Mouse (Mus musculus): ENCODE measurements around the gene Fbxl14. TPM values are rescaled to one million over a fixed set of nuclear protein-coding genes. Genes with fewer than 3 reads are reported as not detected.

The Fbxl14 gene
- total and polyA plus RNA-seq, 3 experiments: 58.1 to 65.4 TPM; not detected in 1

DNA sequence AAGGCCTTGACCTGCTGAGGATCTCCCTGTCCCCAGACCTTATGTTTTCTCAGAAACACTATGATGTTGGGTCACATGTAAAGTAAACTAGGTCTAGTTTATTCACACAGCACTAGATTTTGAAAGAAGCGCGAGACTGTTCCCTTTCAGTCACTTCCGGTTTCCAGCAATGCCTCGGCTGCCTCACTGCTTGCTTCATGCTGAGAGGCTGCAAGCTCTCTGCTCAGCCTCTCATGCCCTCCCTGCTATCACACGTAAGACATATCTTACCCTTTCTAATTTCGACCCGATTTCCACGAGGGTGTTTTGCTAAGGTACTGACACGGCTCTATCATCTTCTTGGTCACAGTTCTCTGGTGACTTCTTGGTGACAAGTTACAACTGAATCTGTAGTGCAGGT is 22.6 kb downstream of the Fbxl14 start:
- Histone ChIP-seq H3K4me3 (ENCODE audit: control insufficient read depth in 1 of 2, insufficient read depth in 1 of 2, low read depth in 2 of 2, low read length in 2 of 2) (no peak overlapping the region), H3K9ac (ENCODE audit: control insufficient read depth, low read depth, low read length, poor library complexity, severe bottlenecking) (no peak overlapping the region), H3K27me3 (ENCODE audit: control insufficient read depth in 1 of 2, insufficient read depth in 2 of 2, low read length in 2 of 2) (peaks cover 0 to 1% of the 10 kb centered on the region in 2 experiments; a peak in 1 of 4 replicates), H3K9me3 (replicated peaks; ENCODE audit: insufficient read depth, low read length) (no peaks in the 10 kb centered on the region), H3K27ac (ENCODE audit: control insufficient read depth, low read depth, low read length) (no peak overlapping the region), H3K36me3 (ENCODE audit: control insufficient read depth in 1 of 2, insufficient read depth in 2 of 2, low read length in 2 of 2) (no peaks in the 10 kb centered on the region), H3K4me1 (ENCODE audit: control insufficient read depth in 1 of 2, insufficient read depth in 2 of 2, low read length in 2 of 2) (no peaks in the 10 kb centered on the region), H3K79me2 (ENCODE audit: control insufficient read depth, insufficient read depth, low read length, poor library complexity) (no peaks in the 10 kb centered on the region)
- DNase-seq (ENCODE audit: low read depth, low spot score): no peak
- TF ChIP-seq MEF2A (IDR thresholded peaks at IDR 0.05; ENCODE audit: extremely low read depth, insufficient replicate concordance, low read depth, low read length, poor library complexity, severe bottlenecking) (no peak), GATA1 (IDR thresholded peaks at IDR 0.05; ENCODE audit: low read depth, low read length) (no peak), ZMIZ1 (IDR thresholded peaks at IDR 0.05; ENCODE audit: low read depth, low read length) (no peak), NELFE (IDR thresholded peaks at IDR 0.05; ENCODE audit: low read depth, low read length) (no peak), JUND (IDR thresholded peaks at IDR 0.05; ENCODE audit: low read depth, low read length) (no peak), USF2 (IDR thresholded peaks at IDR 0.05; ENCODE audit: borderline replicate concordance in 1 of 2, insufficient read depth in 1 of 2, low read depth in 1 of 2, low read length in 2 of 2) (no peak), CHD2 (IDR thresholded peaks at IDR 0.05; ENCODE audit: low read length) (no peak), SIN3A (IDR thresholded peaks at IDR 0.05; ENCODE audit: low read length) (no peak), NRF1 (IDR thresholded peaks at IDR 0.05; ENCODE audit: insufficient read depth, low read depth, low read length, poor library complexity, severe bottlenecking) (no peak), KAT2A (conservative IDR thresholded peaks at IDR 0.05; ENCODE audit: low read depth, low read length) (no peak), UBTF (IDR thresholded peaks at IDR 0.05; ENCODE audit: borderline replicate concordance, insufficient read depth, low read depth, low read length) (no peak), POLR2AphosphoS5 (IDR thresholded peaks at IDR 0.05; ENCODE audit: borderline replicate concordance, low read depth, low read length) (no peak), TCF12 (IDR thresholded peaks at IDR 0.05; ENCODE audit: low read depth, low read length) (no peak), TBP (IDR thresholded peaks at IDR 0.05; ENCODE audit: low read depth, low read length) (no peak), SMC3 (IDR thresholded peaks at IDR 0.05; ENCODE audit: low read depth, low read length) (no peak), RAD21 (IDR thresholded peaks at IDR 0.05; ENCODE audit: low read depth, low read length) (no peak)

DNA sequence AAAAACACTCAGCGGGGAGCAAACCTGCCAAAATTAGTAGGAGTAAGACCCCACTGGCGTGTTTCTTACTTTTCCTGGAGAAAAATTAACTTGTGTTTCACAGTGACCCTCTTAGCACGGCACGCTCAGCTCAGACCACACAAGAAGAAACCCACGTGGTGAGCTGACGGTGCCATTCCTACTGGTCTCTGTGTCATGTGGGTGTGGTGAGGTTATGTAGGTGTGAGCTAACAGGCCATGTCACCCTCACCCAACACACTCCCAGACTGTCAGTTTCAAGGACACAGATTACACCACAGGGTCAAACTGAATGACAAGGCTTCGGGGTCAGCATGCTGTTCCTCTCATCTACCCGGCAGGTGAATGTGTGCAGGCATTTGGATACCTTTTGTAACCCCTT is 25.3 kb downstream of the Fbxl14 start:
- H3K4me3 ChIP-seq (ENCODE audit: control insufficient read depth in 1 of 2, insufficient read depth in 1 of 2, low read depth in 2 of 2, low read length in 2 of 2): no peak overlapping the region
- no peaks in the 10 kb centered on the region for H3K9me3 ChIP-seq (replicated peaks; ENCODE audit: insufficient read depth, low read length)
- no peaks in the 10 kb centered on the region for H3K4me1 ChIP-seq (ENCODE audit: control insufficient read depth in 1 of 2, insufficient read depth in 2 of 2, low read length in 2 of 2)
- no peak overlapping the region for H3K9ac ChIP-seq (ENCODE audit: control insufficient read depth, low read depth, low read length, poor library complexity, severe bottlenecking)
- peaks cover 0 to 1% of the 10 kb centered on the region in 2 experiments; a peak in 1 of 4 replicates for H3K27me3 ChIP-seq (ENCODE audit: control insufficient read depth in 1 of 2, insufficient read depth in 2 of 2, low read length in 2 of 2)
- no peak for DNase-seq (ENCODE audit: low read depth, low spot score)
- TF ChIP-seq ELF1 (IDR thresholded peaks at IDR 0.05; ENCODE audit: low read depth, low read length) (no peak), POLR2AphosphoS5 (IDR thresholded peaks at IDR 0.05; ENCODE audit: borderline replicate concordance, low read depth, low read length) (no peak), ZMIZ1 (IDR thresholded peaks at IDR 0.05; ENCODE audit: low read depth, low read length) (no peak), ZNF384 (IDR thresholded peaks at IDR 0.05; ENCODE audit: low read depth, low read length) (no peak), RAD21 (IDR thresholded peaks at IDR 0.05; ENCODE audit: low read depth, low read length) (no peak), TAL1 (IDR thresholded peaks at IDR 0.05; ENCODE audit: low read length) (no peak)
- H3K27ac ChIP-seq (ENCODE audit: control insufficient read depth, low read depth, low read length): no peak overlapping the region
- H3K36me3 ChIP-seq (ENCODE audit: control insufficient read depth in 1 of 2, insufficient read depth in 2 of 2, low read length in 2 of 2): no peaks in the 10 kb centered on the region
- no peaks in the 10 kb centered on the region for H3K79me2 ChIP-seq (ENCODE audit: control insufficient read depth, insufficient read depth, low read length, poor library complexity)

Data from MEL (cell line).